Mouse (Mus musculus) cerebellum, adult 8-10 months (tissue): ENCODE measurements around the gene Trim11.

Source experiments
- DNase-seq: peaks from one replicate; pipeline ENCODE4 v3.0.0; 2022

Trim11 gene

GRCm38 (mm10) chr11:58957226-58957914, 20.5 kb upstream of the Trim11 start:
- no peak for DNase-seq

GRCm38 (mm10) chr11:58958536-58958935, 19.4 kb upstream of the Trim11 start:
- DNase-seq = no peak

GRCm38 (mm10) chr11:58959186-58959825, 18.6 kb upstream of the Trim11 start:
- no peak for DNase-seq

- peak; percentile 88 for DNase-seq
Measured at GRCm38 (mm10) chr11:58959921-58960465, 17.9 kb upstream of the Trim11 start.

- peak; percentile 20 for DNase-seq
Measured at GRCm38 (mm10) chr11:58961364-58962177, 16.3 kb upstream of the Trim11 start.

- DNase-seq = peak; percentile 45
Measured at GRCm38 (mm10) chr11:58963543-58963942, 14.3 kb upstream of the Trim11 start.

GRCm38 (mm10) chr11:58964216-58964615, 13.7 kb upstream of the Trim11 start:
- no peak for DNase-seq

GRCm38 (mm10) chr11:58965001-58965760, 12.7 kb upstream of the Trim11 start:
- DNase-seq = no peak

GRCm38 (mm10) chr11:58967346-58967745, 10.5 kb upstream of the Trim11 start:
- no peak for DNase-seq

GRCm38 (mm10) chr11:58968551-58968950, 9.3 kb upstream of the Trim11 start:
- DNase-seq = no peak

GRCm38 (mm10) chr11:58969027-58969426, 8.9 kb upstream of the Trim11 start:
- no peak for DNase-seq

GRCm38 (mm10) chr11:58969659-58970058, 8.2 kb upstream of the Trim11 start:
- no peak for DNase-seq

GRCm38 (mm10) chr11:58970831-58971530, 6.9 kb upstream of the Trim11 start:
- no peak for DNase-seq

- no peak for DNase-seq
Measured at GRCm38 (mm10) chr11:58971796-58972195, 6.1 kb upstream of the Trim11 start.

- no peak for DNase-seq
Measured at GRCm38 (mm10) chr11:58974414-58974813, 3.5 kb upstream of the Trim11 start.

GRCm38 (mm10) chr11:58977150-58977549, 743 bp upstream of the Trim11 start:
- DNase-seq = no peak

- no peak for DNase-seq
Measured at GRCm38 (mm10) chr11:58977607-58978026, 276 bp upstream of the Trim11 start.

GRCm38 (mm10) chr11:58978706-58979030, 775 bp downstream of the Trim11 start:
- DNase-seq = no peak

GRCm38 (mm10) chr11:58979183-58979582, 1.3 kb downstream of the Trim11 start:
- no peak for DNase-seq

GRCm38 (mm10) chr11:58979661-58980060, 1.8 kb downstream of the Trim11 start:
- DNase-seq = no peak

GRCm38 (mm10) chr11:58980381-58980990, 2.6 kb downstream of the Trim11 start:
- no peak for DNase-seq
